ENCODE assay signal across 37 mouse cellular contexts in the genomic region with DNA sequence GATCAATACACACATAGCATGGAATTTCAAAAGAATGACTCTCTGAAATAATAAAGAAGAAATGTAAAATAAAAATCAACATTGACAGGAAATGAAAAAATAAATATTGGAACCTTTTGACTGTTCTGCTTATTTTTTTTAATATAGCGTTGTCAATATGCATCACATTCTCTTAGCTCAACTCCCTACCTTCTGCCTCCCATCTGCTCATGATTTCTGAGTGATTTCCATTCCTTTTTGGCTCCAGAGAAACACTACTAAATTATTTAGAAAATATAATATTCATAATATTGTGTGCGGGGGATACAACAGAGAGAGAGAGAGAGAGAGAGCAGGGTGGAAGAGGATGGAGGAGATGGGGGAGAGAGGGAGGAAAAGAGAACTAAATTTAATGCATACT. TPM values are rescaled to one million over a fixed set of nuclear protein-coding genes. Genes with fewer than 3 reads are reported as not detected.
"Had no signal": no experiment of that assay in that cellular context is flagged by ENCODE, and none has a peak within 500 bp of the region (broad histone marks: within the 10 kb centered on the region; RNA-seq: fewer than 3 reads in every experiment).

No protein-coding gene starts in this region.

- H3K4me2 ChIP-seq: embryonic facial prominence, embryonic 12.5 days; embryonic facial prominence, embryonic 13.5 days; embryonic facial prominence, embryonic 15.5 days; forebrain, embryonic 12.5 days; forebrain, embryonic 13.5 days; forebrain, embryonic 15.5 days; heart, embryonic 11.5 days had no signal

- H3K4me1 ChIP-seq: embryonic facial prominence, embryonic 10.5 days; embryonic facial prominence, embryonic 12.5 days; embryonic facial prominence, embryonic 13.5 days; embryonic facial prominence, embryonic 15.5 days; forebrain, embryonic 10.5 days; forebrain, embryonic 12.5 days; forebrain, embryonic 13.5 days; heart, embryonic 10.5 days had no signal

- H3K27ac ChIP-seq: embryonic facial prominence, embryonic 10.5 days; embryonic facial prominence, embryonic 12.5 days; embryonic facial prominence, embryonic 13.5 days; embryonic facial prominence, embryonic 15.5 days; forebrain, embryonic 10.5 days; forebrain, embryonic 12.5 days; forebrain, embryonic 13.5 days; forebrain, embryonic 15.5 days; gastrocnemius, adult 2 months; heart, adult 2 months; heart, embryonic 10.5 days had no signal

- H3K36me3 ChIP-seq: embryonic facial prominence, embryonic 10.5 days; embryonic facial prominence, embryonic 12.5 days; embryonic facial prominence, embryonic 13.5 days; embryonic facial prominence, embryonic 15.5 days; forebrain, embryonic 10.5 days; forebrain, embryonic 12.5 days; forebrain, embryonic 15.5 days; heart, embryonic 10.5 days had no signal

- H3K27me3 ChIP-seq: embryonic facial prominence, embryonic 12.5 days; embryonic facial prominence, embryonic 13.5 days; embryonic facial prominence, embryonic 15.5 days; forebrain, embryonic 12.5 days; forebrain, embryonic 13.5 days; forebrain, embryonic 15.5 days had no signal

- H3K9me3 ChIP-seq: embryonic facial prominence, embryonic 10.5 days; embryonic facial prominence, embryonic 12.5 days; embryonic facial prominence, embryonic 13.5 days; embryonic facial prominence, embryonic 15.5 days; forebrain, embryonic 10.5 days; forebrain, embryonic 12.5 days; forebrain, embryonic 13.5 days; forebrain, embryonic 15.5 days; heart, embryonic 10.5 days had no signal

- ATAC-seq: forebrain, embryonic 13.5 days; forebrain, embryonic 15.5 days had no signal

- H3K4me3 ChIP-seq: embryonic facial prominence, embryonic 10.5 days; embryonic facial prominence, embryonic 12.5 days; embryonic facial prominence, embryonic 13.5 days; embryonic facial prominence, embryonic 15.5 days; erythroblast, embryonic 14.5 days; forebrain, embryonic 10.5 days; forebrain, embryonic 12.5 days; forebrain, embryonic 13.5 days; forebrain, embryonic 15.5 days; gastrocnemius, adult 2 months; heart, adult 2 months; heart, embryonic 10.5 days had no signal

- H3K9ac ChIP-seq: embryonic facial prominence, embryonic 12.5 days; embryonic facial prominence, embryonic 13.5 days; embryonic facial prominence, embryonic 15.5 days; forebrain, embryonic 12.5 days; forebrain, embryonic 13.5 days; forebrain, embryonic 15.5 days had no signal

- DNase-seq: cerebellum, adult 8-10 months; cerebellum, adult 9-10 months; cerebellum, adult 9-11 months; cerebellum, postnatal 14 days; cerebellum, postnatal 25 days; cerebellum, postnatal 36 days; embryo, embryonic 11 days; gastrocnemius, adult 2 months; gastrocnemius, postnatal 10 days; gastrocnemius, postnatal 14 days; gastrocnemius, postnatal 25 days; gastrocnemius, postnatal 36 days; heart, adult 11 months; heart, adult 18-20 months; heart, adult 2 months had no signal

RNA-seq across cellular contexts. Expression of a gene that starts 5.4 kb away (rescaled TPM):
- total RNA-seq: common myeloid progenitor, adult 5-6 weeks; gastrocnemius, adult 18-20 months; gastrocnemius, adult 2 months; gastrocnemius, adult 8-10 months; gastrocnemius, postnatal 10 days; gastrocnemius, postnatal 14 days; gastrocnemius, postnatal 25 days; gastrocnemius, postnatal 36 days; gastrocnemius, postnatal 4 days; granulocyte monocyte progenitor cell, adult 5-6 weeks; heart, adult 18-20 months; heart, adult 2 months; heart, adult 8-10 months had no signal
- polyA plus RNA-seq: cortical plate, adult 2 months; embryonic facial prominence, embryonic 10.5 days; embryonic facial prominence, embryonic 11.5 days; embryonic facial prominence, embryonic 12.5 days; embryonic facial prominence, embryonic 13.5 days; embryonic facial prominence, embryonic 14.5 days; embryonic facial prominence, embryonic 15.5 days; erythroblast, embryonic 14.5 days; forebrain, embryonic 10.5 days; forebrain, embryonic 12.5 days; forebrain, embryonic 13.5 days; forebrain, embryonic 15.5 days; frontal cortex, adult 2 months; gonadal fat pad, adult 2 months; heart, adult 2 months; heart, embryonic 10.5 days; heart, embryonic 11.5 days had no signal
